Mouse (Mus musculus) kidney, adult 2 months (tissue): ENCODE results near the gene Stk16. TPM values are rescaled to one million over a fixed set of nuclear protein-coding genes. Genes with fewer than 3 reads are reported as not detected.
"Not testable (repeated sequence)": the region's sequence is repeated elsewhere in the genome, so short reads cannot be mapped to it uniquely, and the experiment has no call there.

Experiments
- DNase-seq: peaks from one replicate; pipeline ENCODE4 v3.0.0; 2021
- H3K27ac ChIP-seq: fragments of 200-500 bp; 2 replicates; pipeline ENCODE4 v1.5.1; 2012; ENCODE audit warnings: low read depth, low read length, control low read depth, inconsistent platforms; ENCODE audit not compliant: insufficient read depth
- H3K27me3 ChIP-seq: fragments of 200-500 bp; replicated peaks from 2 replicates; pipeline ENCODE4 v1.6.1; 2012; ENCODE audit warnings: mild to moderate bottlenecking, moderate library complexity, low read length, inconsistent platforms; ENCODE audit not compliant: control insufficient read depth, insufficient read depth
- H3K36me3 ChIP-seq: fragments of 200-500 bp; 2 replicates; pipeline ENCODE4 v1.6.1; 2012; ENCODE audit warnings: mild to moderate bottlenecking, moderate library complexity, low read length, inconsistent platforms; ENCODE audit not compliant: control insufficient read depth, insufficient read depth
- H3K4me1 ChIP-seq: fragments of 200-500 bp; 2 replicates; pipeline ENCODE4 v1.6.1; 2011; ENCODE audit warnings: low read length; ENCODE audit not compliant: control insufficient read depth, insufficient read depth
- H3K4me3 ChIP-seq: fragments of 200-500 bp; 2 replicates; pipeline ENCODE4 v1.5.1; 2011; ENCODE audit warnings: mild to moderate bottlenecking, low read depth, low read length, control low read depth; ENCODE audit not compliant: insufficient read depth
- CTCF ChIP-seq: fragments of 200-500 bp; conservative IDR thresholded peaks from 2 replicates; pipeline ENCODE4 v1.5.1; 2011; ENCODE audit warnings: low read depth, mild to moderate bottlenecking, control low read depth, low read length, moderate library complexity, mixed read lengths; ENCODE audit not compliant: insufficient read depth, insufficient read length
- POLR2A ChIP-seq: fragments of 200-500 bp; IDR thresholded peaks from one replicate; pipeline ENCODE4 v1.6.1; 2011; ENCODE audit warnings: low read depth, low read length, control low read depth
- WGBS: fragments of 180-500 bp; shearing (Covaris S2); methylation state at CpG from one replicate; pipeline ENCODE4 v1.1.7; 2018; 5-methylcytosine and 5-hydroxymethylcytosine counted together
- polyA plus RNA-seq: library from polyadenylated mRNA; depleted of rRNA; stranded (reverse); fragments of >200 nt; gene quantifications from 2 replicates; pipeline ENCODE4 v1.2.3, GENCODE M21; 2012

Stk16 gene
- polyA plus RNA-seq, 1 experiment, result 254 TPM

DNA sequence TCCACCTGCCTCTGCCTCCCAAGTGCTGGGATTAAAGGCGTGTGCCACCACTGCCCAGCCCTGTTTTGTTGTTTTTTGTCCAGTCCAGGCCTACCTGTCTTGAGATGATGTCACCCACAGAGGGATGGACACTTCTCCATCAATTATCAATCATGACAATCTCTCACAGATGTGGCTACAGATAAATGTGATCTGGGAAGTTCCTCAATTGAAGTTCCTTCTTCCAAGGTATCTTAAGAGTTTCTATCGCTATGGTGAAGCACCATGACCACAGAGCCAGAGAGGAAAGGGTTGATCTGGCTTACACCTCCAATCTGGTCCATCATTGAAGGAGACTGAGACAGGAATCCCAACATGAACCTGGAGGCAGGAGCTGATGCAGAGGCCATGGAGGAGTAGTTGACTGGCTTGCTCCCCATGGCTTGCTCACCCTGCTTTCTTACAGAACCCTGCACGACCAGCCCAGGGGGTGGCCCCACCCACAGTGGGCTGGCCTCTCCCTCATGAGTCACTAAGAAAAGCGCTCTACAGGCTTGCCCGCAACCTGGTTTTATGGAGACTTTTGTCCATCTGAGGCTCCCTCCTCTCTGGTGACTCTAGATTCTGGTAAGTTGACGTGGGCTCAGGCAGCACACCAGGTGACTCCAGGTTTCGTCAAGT, 19.8 kb downstream of the Stk16 start:
- no peaks in the 10 kb centered on the region for H3K27me3 ChIP-seq
- 71% methylated on average over 7 of the region's 7 CpGs for WGBS
- no peak for DNase-seq
- no peaks in the 10 kb centered on the region for H3K36me3 ChIP-seq
- H3K27ac ChIP-seq, result no peak overlapping the region
- TF ChIP-seq POLR2A, result no peak
- no peak for TF ChIP-seq CTCF
- H3K4me3 ChIP-seq, result no peak overlapping the region
- H3K4me1 ChIP-seq, result peaks cover 4% of the 10 kb centered on the region; the same call in 1 of the 2 replicates

DNA sequence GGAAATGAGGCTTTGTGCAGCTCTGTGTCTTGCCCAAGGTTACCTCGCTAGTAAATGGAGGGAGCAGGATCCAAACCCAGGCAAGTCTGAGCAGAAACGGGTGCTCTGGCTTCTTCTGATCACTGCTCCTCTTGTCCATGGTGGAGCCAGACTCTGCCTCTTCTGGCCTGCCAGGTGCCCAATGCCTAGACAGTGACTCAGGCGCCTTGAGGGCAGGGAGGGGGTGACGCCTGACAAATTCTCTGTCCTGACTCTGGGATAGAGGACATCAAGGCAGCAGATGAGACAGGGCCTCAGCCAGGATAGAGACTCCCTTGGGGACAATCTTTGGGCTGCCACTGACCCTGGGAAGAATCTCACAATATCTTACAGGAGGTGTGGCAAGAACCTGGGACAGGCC, 20.6 kb downstream of the Stk16 start:
- Histone ChIP-seq H3K27me3 (no peaks in the 10 kb centered on the region), H3K36me3 (no peaks in the 10 kb centered on the region)
- WGBS, result 75% methylated on average over 4 of the region's 4 CpGs

DNA sequence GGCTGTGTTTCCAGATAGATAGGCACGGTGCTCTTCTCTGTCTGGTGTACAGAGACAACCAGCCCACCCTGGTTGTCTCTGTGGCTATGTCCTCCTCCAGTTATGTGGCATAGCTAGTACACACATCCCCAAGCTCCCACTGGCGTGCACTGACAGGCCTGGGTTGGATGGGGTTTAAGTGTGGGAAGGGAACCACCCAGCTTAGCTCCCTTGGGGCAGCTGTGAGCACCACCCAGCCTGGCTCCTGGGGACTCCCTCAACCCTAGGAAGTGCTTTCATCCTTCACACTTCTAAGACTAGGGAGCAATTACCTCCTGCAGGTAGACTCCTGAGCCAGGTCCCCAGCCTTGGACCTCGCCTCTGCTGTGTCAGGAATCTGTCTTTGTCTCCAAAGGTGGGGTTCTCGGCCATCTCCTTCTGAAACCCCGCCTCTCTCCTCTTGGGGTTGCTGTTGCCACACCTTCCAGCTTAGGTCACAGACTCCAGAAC, 21.1 kb downstream of the Stk16 start, which contains the start of gene A630095N17Rik:
Gene A630095N17Rik (minus strand): TSS at position 439 of the 489 bp plus-strand sequence.
- H3K4me3 ChIP-seq, result no peak within 1 kb of the TSS
- H3K27me3 ChIP-seq, result no peaks in the 10 kb centered on the region
- H3K27ac ChIP-seq, result no peak within 1 kb of the TSS
- no peaks in the 10 kb centered on the region for H3K36me3 ChIP-seq
- no peak for DNase-seq
- no peak for TF ChIP-seq POLR2A
- TF ChIP-seq CTCF, result no peak
- 80% methylated on average over 5 of the region's 5 CpGs for WGBS
- peaks cover 7% of the 10 kb centered on the region for H3K4me1 ChIP-seq

More for the DNA sequence above, 20.6 kb downstream of the Stk16 start:
- H3K4me3 ChIP-seq, result no peak overlapping the region
- no peak for TF ChIP-seq POLR2A
- no peak for TF ChIP-seq CTCF
- H3K27ac ChIP-seq, result no peak overlapping the region
- H3K4me1 ChIP-seq, result peaks cover 7% of the 10 kb centered on the region
- no peak for DNase-seq

DNA sequence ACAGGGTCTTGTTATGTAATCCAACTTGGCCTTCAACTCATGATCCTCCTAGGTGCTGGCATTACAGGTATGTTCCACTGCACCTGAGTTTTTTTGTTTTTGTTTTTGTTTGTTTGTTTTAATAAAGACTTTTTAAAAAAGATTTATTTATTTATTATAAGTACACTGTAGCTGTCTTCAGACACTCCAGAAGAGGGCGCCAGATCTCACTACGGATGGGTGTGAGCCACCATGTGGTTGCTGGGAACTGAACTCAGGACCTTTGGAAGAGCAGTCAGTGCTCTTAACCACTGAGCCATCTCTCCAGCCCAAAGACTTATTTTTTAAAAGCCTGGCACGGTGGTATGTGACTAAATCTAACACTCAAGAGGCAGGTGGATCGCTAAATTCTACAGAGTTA, 21.9 kb downstream of the Stk16 start:
- not testable (repeated sequence) for DNase-seq, H3K27ac ChIP-seq, H3K27me3 ChIP-seq, H3K4me3 ChIP-seq, H3K36me3 ChIP-seq
- H3K4me1 ChIP-seq, result peaks cover 12% of the 10 kb centered on the region
- WGBS, result 72% methylated on average over 4 of the region's 4 CpGs
- TF ChIP-seq CTCF, result 0 out of 2 replicates have a peak, but pooled peaks have one; percentile 1

DNA sequence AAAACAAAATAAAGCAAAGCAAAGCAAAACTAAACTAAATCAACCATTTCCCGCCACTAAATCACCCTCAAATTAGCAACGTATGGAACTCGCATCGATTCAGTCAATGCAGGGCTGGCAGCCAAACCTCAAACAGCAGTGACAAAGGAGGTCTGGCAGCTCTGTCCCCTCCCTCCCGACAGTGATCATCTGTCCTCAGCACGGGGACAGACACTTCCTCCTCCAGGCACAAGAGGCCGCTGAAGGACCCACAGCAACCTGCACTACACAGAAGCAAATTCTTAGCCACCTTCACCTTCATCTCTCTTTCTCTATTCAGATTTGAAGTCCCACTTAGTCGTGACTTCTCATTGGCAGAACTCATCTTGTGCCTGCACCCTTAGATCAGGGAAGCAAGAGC, 24.0 kb downstream of the Stk16 start:
- no peak for TF ChIP-seq POLR2A
- TF ChIP-seq CTCF, result peak; percentile 81
- Histone ChIP-seq H3K27me3 (no peaks in the 10 kb centered on the region), H3K27ac (peak overlapping the region; percentile 26; the same call in 1 of the 2 replicates), H3K4me3 (peak overlapping the region; percentile 32; the same call in 1 of the 2 replicates), H3K4me1 (peaks cover 12% of the 10 kb centered on the region), H3K36me3 (no peaks in the 10 kb centered on the region)
- WGBS, result 2% methylated on average over 8 of the region's 8 CpGs
- peak; percentile 82 for DNase-seq

DNA sequence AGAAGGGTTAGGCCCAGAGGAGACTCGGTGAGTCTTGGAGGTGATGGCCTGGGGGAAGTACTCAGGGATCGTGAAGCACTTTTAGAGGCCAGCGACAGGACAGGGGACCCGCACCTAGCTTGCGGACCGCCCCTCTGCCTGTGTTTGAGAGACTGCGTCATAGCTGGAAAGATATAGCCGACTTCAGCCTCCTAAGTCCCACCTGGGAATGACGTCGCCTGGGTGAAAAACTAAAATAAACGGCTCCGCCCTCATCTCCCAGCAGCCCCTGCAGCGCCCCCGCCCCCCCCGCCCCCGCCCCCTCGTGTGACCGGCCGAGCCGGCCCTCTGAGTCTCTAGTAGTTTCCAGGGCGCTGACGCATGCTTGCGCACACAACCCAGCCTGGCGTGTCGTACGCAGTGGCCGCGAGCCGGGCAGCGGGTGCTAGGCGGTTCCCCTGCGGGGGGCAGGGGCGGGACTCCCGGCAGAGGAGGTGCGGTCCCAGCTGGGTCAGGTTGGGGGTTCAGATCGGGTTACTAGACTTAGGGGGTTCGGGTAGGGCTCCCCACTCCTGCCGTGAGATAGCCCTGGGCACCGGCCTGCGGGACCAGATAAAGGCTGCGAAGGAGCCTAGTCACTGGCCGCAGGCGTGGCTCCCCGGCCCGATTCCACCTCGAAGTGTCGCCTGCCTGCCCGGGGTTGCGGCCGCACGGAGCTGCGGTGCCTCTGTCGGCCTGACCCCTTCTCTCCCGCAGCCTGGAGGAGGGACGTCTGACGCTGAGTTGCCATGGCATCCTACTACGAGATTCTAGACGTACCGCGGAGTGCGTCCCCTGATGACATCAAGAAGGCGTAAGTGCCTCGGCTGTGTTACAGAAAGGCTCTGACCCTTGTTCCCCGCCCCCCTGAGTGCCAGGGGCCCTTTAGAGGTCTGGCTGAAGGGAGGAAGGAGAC, 25.7 kb downstream of the Stk16 start, which contains the start of gene Dnajb2:
Gene Dnajb2 (plus strand): TSS at position 290 of the 934 bp plus-strand sequence.
- Histone ChIP-seq H3K27ac (peak within 1 kb of the TSS; percentile 100), H3K27me3 (no peaks in the 10 kb centered on the region), H3K36me3 (no peaks in the 10 kb centered on the region; the same call in 1 of the 2 replicates), H3K4me3 (peak within 1 kb of the TSS; percentile 83), H3K4me1 (peaks cover 12% of the 10 kb centered on the region)
- TF ChIP-seq CTCF (no peak), POLR2A (peak; percentile 69)
- under 1% methylated on average over 64 of the region's 64 CpGs for WGBS
- peak; percentile 96 for DNase-seq
